Mouse (Mus musculus) gastrocnemius, adult 18-20 months (tissue): ENCODE measurements around the gene Fcnb. TPM values are rescaled to one million over a fixed set of nuclear protein-coding genes. Genes with fewer than 3 reads are reported as not detected.

Source experiments
- DNase-seq: peaks from one replicate; pipeline ENCODE4 v3.0.0; 2021; ENCODE audit warnings: low spot score
- total RNA-seq, 2 experiments: library from RNA; stranded (reverse); gene quantifications; 2 replicates each; pipeline ENCODE4 v1.2.3; 2021

Gene Fcnb
- total RNA-seq, 2 experiments from 2014 or later: not detected

DNA sequence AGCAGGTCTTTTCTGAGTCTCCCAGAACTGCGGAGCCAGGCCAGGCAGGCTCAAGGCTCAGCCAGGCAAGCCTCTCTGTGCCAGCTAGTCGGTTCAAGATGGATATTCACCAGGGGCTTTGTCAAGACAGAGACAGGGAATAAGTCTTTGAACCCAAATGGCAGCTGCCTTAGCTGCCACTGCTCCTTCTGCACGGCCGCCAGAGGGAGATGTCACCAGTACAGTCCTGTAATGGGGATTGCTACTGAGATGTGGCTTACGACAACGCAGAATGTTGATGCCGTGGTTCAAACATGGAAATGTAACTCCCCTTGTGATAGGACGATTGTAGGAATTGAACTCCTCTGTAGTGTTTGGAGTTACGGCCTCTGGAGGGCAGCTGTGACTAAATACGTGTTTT, 1.4 kb upstream of the Fcnb start:
- DNase-seq: no peak

DNA sequence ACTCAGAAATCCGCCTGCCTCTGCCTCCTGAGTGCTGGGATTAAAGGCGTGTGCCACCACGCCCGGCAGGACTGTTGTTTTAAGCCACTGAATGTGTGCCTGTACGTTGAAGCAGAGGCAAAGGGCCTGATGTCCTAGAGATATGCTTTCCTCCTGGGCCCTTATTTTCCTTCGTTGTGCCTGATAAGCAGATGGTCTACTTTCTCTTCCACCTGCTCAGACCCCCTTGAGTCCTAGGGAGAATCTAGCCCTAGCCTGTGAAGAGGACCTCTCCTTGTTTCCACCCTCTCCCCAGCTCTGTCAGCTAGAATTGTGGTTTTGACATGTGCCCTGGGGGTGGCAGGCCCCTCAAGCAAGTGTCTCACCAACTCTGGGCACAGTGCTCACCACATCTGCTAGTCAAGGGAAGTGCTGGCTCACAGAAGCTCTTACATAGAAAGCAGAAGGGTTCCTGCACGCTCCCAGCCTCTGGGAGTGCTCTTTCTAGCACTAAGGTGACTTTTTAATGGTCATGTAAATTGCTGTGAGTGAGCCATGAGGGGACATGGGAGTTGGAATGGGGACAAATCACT, 9.0 kb downstream of the Fcnb start:
- no peak for DNase-seq

- DNase-seq: no peak
Observed at GRCm38 (mm10) chr2:28068537-28068878, 16.2 kb downstream of the Fcnb start.

DNA sequence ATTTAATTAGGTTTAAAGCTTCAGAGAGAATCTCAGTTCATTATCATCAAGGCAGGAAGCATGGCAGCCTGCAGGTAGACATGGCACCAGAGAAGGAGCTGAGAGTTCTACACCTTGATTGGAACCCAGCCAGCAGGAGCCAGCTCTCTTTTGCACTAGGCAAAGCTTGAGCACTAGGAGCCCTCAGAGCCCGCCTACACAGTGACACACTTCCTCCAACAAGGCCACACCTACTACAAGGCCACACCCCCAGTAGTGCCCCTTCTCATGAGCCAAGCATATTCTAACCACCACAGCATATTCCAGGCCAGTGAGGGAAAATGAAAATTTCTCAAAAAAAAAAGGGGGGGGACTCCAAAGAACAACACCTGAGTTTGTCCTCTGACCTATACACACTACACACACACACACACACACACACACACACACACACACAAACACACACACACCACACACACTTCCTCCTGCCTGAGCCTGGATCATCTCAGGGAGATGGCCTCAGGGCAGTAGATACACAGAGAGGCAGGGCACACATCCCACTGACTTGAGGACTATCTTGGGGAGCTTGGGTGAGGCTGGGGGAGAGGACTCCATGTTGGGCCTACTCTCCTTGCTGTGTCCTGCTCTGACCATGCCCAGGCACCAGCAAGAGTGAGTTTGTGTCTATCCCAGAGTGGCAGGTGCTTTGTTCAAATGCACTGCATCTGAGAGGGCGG, 16.7 kb downstream of the Fcnb start:
- DNase-seq: no peak

- DNase-seq: peak; percentile 6
Observed at GRCm38 (mm10) chr2:28067175-28067574, 17.5 kb downstream of the Fcnb start.

DNA sequence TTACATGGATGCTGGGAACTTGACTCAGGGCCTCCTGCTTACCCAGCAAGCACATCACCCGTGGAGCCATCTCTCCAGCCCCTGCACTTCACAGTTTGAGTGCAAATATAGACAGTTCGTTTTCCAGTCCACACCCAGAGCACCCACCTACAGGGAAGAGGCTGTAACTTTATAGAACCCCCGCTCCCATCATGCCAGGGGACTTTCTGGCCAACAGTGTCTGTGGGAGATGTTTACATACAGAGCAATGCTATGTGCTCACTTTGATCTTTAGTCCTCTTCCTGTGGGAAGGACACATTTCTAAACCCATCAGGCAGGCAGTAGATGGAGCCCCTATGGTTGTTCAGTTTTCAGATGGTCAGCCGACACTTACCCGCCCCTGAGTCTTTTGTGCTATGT, 18.0 kb downstream of the Fcnb start:
- DNase-seq: no peak

GRCm38 (mm10) chr2:28065081-28065651, 19.5 kb downstream of the Fcnb start:
- DNase-seq: no peak

- no peak for DNase-seq
Observed at GRCm38 (mm10) chr2:28064339-28065080, 20.2 kb downstream of the Fcnb start.

DNA sequence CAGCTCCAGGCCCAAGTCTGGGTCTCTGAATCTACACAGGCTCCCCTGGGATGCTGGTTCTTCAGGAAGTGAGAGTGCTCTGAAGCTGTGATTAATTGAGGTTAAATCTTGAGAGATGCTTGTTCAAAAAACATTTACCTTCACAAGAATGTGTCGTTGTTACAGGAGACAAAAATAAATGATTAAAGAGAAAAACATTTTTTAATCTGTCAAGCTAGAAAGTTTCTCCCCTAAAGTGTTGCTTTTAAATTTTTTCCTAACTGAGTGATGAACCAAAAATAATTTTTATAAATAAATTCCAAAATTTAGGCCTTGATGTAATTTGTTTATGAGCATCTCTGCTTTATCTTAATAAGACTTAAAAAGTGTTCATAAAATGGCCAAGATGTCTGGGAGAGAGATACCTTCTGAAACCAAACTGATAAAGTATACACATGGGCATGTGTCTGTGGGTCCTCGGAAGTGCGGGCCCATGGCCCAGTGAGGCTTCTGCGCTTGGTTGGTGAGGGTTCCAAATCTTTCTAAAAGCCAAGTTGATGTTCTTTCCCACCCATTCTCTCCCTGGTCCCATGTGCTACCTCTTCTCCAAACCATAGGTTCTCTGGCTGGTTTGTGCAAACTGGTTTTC, 20.9 kb downstream of the Fcnb start:
- DNase-seq: no peak

GRCm38 (mm10) chr2:28059922-28060321, 24.8 kb downstream of the Fcnb start:
- DNase-seq: no peak

- DNase-seq: no peak
Observed at GRCm38 (mm10) chr2:28047092-28047491, 37.6 kb downstream of the Fcnb start.

GRCm38 (mm10) chr2:28046311-28046710, 38.4 kb downstream of the Fcnb start:
- no peak for DNase-seq

DNA sequence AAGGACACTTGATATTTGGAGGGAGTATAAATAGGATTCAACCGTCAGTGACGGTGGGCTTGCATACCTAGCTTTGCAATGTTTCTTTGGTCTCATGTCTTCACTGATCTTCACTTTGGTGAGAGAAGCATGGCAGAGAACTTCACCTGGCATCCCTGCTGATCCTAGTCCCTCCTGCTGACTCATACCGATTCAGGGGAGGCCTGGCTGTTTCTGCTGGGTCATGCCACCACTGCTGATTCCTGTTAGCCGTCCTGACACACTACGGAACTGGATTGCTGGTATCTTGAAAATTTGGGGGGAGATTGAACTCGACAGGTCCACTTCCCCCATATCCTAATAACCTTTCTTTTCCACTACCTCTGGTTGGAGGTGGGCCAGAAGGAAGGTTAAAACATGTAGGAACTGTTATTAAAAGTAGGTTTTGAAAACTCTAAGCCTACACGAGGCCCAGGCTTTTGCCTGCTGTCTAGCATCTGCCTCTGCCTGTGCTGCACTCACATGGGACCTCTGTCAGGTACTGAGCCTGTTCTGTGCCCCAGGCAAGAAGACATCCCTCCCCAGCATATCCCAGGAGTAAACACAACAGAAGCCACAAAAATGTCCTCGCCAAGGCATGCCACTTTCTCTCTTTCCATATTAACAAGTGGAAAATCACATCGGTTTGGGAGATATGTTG, 39.6 kb downstream of the Fcnb start:
- DNase-seq: no peak

DNA sequence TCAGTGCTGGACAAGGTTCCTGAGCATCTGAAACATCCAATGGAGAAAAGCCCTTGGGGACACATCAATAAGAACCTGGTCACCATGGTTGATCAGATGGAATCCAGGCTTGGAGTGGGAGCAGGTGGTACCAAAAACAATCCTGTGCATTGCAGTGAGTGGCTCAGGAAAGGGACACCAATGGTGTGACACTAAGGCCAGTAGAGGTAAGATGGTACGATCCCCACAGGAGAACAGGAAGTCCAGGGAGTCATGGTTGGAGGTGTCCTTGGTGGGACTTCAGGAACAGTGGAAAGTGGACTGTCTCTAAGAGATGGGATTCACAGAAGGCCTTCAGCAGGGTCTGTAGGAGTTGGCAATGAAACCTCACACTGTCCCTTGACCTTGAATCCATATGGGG, 44.2 kb downstream of the Fcnb start:
- no peak for DNase-seq

DNA sequence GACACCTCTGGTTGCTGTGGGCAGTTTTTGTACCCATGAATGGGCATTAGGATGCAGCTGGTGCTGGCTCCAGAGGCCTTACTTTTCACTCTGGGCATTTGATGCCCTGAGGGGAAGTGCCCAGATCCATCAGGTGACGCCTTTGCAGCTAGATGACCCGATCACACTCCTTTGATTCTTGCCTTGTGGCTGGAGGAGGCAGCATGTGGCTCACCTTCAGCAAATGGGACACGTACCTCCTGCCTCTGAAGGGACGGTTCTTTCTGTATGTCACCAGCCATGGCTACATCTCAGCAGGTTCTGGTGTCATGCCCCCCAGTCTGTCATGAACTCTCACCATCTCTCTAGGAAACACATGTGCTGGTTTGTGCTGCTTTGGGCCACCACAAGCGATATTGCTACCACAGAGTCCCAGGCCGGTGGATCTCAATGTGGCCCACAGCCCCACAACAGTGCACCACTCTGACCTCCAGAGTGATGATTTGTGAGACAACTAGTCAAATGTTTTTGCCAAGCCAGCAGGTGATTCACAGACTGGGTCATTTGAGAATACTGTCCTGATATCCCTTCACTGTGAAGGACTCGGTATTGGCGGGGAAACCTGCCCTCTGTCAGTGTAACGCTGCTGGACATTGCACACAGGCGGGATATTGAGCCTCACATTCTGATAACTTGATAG, 44.9 kb downstream of the Fcnb start:
- no peak for DNase-seq

DNA sequence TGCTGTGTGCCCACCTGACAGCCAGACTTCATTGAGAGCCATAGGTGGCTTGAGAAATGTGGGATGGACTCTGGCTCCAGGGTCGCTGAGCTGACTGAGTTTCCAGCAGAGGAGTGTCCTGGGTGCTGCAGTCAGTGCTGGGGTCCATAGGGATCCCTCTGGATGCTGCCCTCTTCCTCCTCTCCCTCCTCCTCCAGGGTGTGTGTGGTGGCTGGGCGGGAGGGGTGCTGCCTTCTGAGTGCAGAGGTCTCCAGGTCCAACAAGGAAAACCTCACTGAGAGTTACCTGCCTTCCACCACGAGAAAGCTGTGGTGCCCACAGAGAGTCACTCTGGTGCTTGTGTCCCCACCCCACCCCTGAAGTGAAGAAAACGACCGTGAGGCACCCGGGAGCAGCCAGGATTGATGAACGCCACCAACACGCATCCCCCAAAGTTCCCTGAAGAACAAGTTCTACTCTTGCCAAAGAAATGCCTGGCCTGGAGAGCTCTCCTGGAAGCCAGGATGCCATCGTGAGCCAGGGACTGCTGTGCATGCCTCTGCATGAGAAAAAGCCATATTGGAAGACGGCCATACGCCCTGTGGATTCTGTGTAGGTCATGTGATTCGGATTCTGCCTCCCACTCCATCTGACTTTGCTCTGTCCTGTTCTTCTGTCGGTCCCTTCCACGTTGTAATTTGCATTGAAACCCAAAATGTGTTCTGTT, 46.1 kb downstream of the Fcnb start:
- no peak for DNase-seq

GRCm38 (mm10) chr2:28037505-28038390, 46.9 kb downstream of the Fcnb start:
- no peak for DNase-seq

DNA sequence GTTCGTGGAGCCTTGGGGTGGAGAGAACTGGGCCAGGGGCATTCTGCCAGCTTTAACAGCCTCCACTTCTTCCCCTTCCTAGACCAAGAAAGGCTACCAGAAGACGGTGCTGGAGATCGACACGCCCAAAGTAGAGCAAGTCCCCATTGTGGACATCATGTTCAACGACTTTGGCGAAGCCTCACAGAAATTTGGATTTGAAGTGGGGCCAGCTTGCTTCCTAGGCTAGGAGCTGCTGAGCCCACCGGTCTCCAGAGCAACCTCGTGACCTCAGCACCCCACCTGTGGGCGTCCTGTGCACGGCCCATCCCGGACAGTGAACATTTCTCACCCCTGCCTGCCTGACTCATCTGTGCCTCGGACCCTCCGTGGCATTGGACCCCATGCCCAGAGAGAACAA, 47.9 kb downstream of the Fcnb start:
- DNase-seq: no peak

GRCm38 (mm10) chr2:28034011-28034710, 50.5 kb downstream of the Fcnb start:
- DNase-seq: no peak
